Mouse (Mus musculus): ENCODE results near the gene Poc1a.

The Poc1a gene

GRCm38 (mm10) chr9:106338462-106339172 is 57.8 kb downstream of the Poc1a start:
- no peak for DNase-seq (ENCODE audit: low spot score)

- DNase-seq (ENCODE audit: low spot score), result no peak
Observed at GRCm38 (mm10) chr9:106339173-106339558, 58.3 kb downstream of the Poc1a start.

GRCm38 (mm10) chr9:106339730-106340129 is 58.9 kb downstream of the Poc1a start:
- no peak for DNase-seq (ENCODE audit: low spot score)

GRCm38 (mm10) chr9:106340501-106341312 is 59.8 kb downstream of the Poc1a start:
- DNase-seq (ENCODE audit: low spot score), result no peak

- DNase-seq (ENCODE audit: low spot score), result no peak
Observed at GRCm38 (mm10) chr9:106341313-106341686, 60.4 kb downstream of the Poc1a start.

GRCm38 (mm10) chr9:106342573-106342972 is 61.7 kb downstream of the Poc1a start:
- no peak for DNase-seq (ENCODE audit: low spot score)

- peak; percentile 66 for DNase-seq (ENCODE audit: low spot score)
Observed at GRCm38 (mm10) chr9:106345167-106345566, 64.3 kb downstream of the Poc1a start.

GRCm38 (mm10) chr9:106345630-106346029 is 64.8 kb downstream of the Poc1a start:
- DNase-seq (ENCODE audit: low spot score), result no peak

GRCm38 (mm10) chr9:106348281-106348680 is 67.4 kb downstream of the Poc1a start:
- DNase-seq (ENCODE audit: low spot score), result no peak

- no peak for DNase-seq (ENCODE audit: low spot score)
Observed at GRCm38 (mm10) chr9:106349075-106349474, 68.2 kb downstream of the Poc1a start.

GRCm38 (mm10) chr9:106351178-106351577 is 70.3 kb downstream of the Poc1a start:
- DNase-seq (ENCODE audit: low spot score), result no peak

- DNase-seq (ENCODE audit: low spot score), result no peak
Observed at GRCm38 (mm10) chr9:106353779-106354178, 72.9 kb downstream of the Poc1a start.

GRCm38 (mm10) chr9:106354810-106355209 is 73.9 kb downstream of the Poc1a start:
- DNase-seq (ENCODE audit: low spot score), result no peak

GRCm38 (mm10) chr9:106355217-106355974 is 74.5 kb downstream of the Poc1a start:
- DNase-seq (ENCODE audit: low spot score), result no peak

GRCm38 (mm10) chr9:106355975-106356286 is 75.1 kb downstream of the Poc1a start:
- DNase-seq (ENCODE audit: low spot score), result no peak

- DNase-seq (ENCODE audit: low spot score), result no peak
Observed at GRCm38 (mm10) chr9:106356323-106356844, 75.5 kb downstream of the Poc1a start.

GRCm38 (mm10) chr9:106357167-106357566 is 76.3 kb downstream of the Poc1a start:
- no peak for DNase-seq (ENCODE audit: low spot score)

GRCm38 (mm10) chr9:106359297-106359696 is 78.4 kb downstream of the Poc1a start:
- DNase-seq (ENCODE audit: low spot score), result no peak

GRCm38 (mm10) chr9:106361140-106361539 is 80.3 kb downstream of the Poc1a start:
- DNase-seq (ENCODE audit: low spot score), result no peak

- no peak for DNase-seq (ENCODE audit: low spot score)
Observed at GRCm38 (mm10) chr9:106365333-106365732, 84.5 kb downstream of the Poc1a start.

GRCm38 (mm10) chr9:106366188-106366587 is 85.3 kb downstream of the Poc1a start:
- DNase-seq (ENCODE audit: low spot score), result no peak

GRCm38 (mm10) chr9:106367001-106367400 is 86.1 kb downstream of the Poc1a start:
- no peak for DNase-seq (ENCODE audit: low spot score)
